Mouse (Mus musculus) liver, embryonic 12.5 days (tissue): ENCODE measurements around the gene Olfr70. TPM values are rescaled to one million over a fixed set of nuclear protein-coding genes. Genes with fewer than 3 reads are reported as not detected.

ENCODE experiments used
- ATAC-seq: fragments of 200-750 bp; cut with Nextera tagmentation; 2 replicates; pipeline ENCODE4 v1.8.0; 2017; ENCODE audit warnings: moderate number of reproducible peaks, mild to moderate bottlenecking, moderate library complexity
- H3K27ac ChIP-seq: fragments of 300-500 bp; sonication (generic); 2 replicates; pipeline ENCODE4 v1.5.1; 2016; ENCODE audit warnings: mild to moderate bottlenecking
- H3K27me3 ChIP-seq: fragments of 300-500 bp; sonication (generic); replicated peaks from 2 replicates; pipeline ENCODE4 v1.6.1; 2016; ENCODE audit warnings: mild to moderate bottlenecking, moderate library complexity
- H3K36me3 ChIP-seq: fragments of 300-500 bp; sonication (generic); 2 replicates; pipeline ENCODE4 v1.6.1; 2016; ENCODE audit warnings: mild to moderate bottlenecking, moderate library complexity
- H3K4me1 ChIP-seq: fragments of 300-500 bp; sonication (generic); 2 replicates; pipeline ENCODE4 v1.6.1; 2016
- H3K4me2 ChIP-seq: fragments of 300-500 bp; sonication (generic); 2 replicates; pipeline ENCODE4 v1.6.1; 2016; ENCODE audit warnings: mild to moderate bottlenecking, moderate library complexity
- H3K4me3 ChIP-seq: fragments of 300-500 bp; sonication (generic); 2 replicates; pipeline ENCODE4 v1.5.1; 2016; ENCODE audit warnings: mild to moderate bottlenecking, moderate library complexity
- H3K9ac ChIP-seq: fragments of 300-500 bp; sonication (generic); 2 replicates; pipeline ENCODE4 v1.6.1; 2016; ENCODE audit warnings: mild to moderate bottlenecking, moderate library complexity
- H3K9me3 ChIP-seq: fragments of 300-500 bp; sonication (generic); replicated peaks from 2 replicates; pipeline ENCODE4 v1.6.1; 2016; ENCODE audit warnings: mild to moderate bottlenecking, moderate library complexity
- WGBS: fragments of 180-500 bp; shearing (Covaris S2); methylation state at CpG from one replicate; pipeline ENCODE4 v1.1.7; 2016; ENCODE audit not compliant: insufficient replicate concordance; 5-methylcytosine and 5-hydroxymethylcytosine counted together
- polyA plus RNA-seq: library from polyadenylated mRNA; unstranded; fragments of >200 nt; fragmentation: Nextera tagmentation; extraction: Ambion mirVana; gene quantifications from 2 replicates; pipeline ENCODE4 v1.2.1, GENCODE M21; 2016

Gene Olfr70
- polyA plus RNA-seq, 1 experiment from 2014 or later, result not detected

GRCm38 (mm10) chr4:43673703-43674102 is 26.9 kb downstream of the Olfr70 start:
- Histone ChIP-seq H3K36me3 (no peaks in the 10 kb centered on the region), H3K27me3 (peaks cover 24% of the 10 kb centered on the region), H3K4me3 (no peak overlapping the region), H3K9ac (no peak overlapping the region), H3K4me2 (no peak overlapping the region), H3K9me3 (no peaks in the 10 kb centered on the region), H3K4me1 (peaks cover 9% of the 10 kb centered on the region), H3K27ac (no peak overlapping the region)
- 63% methylated on average over 8 of the region's 8 CpGs for WGBS
- no peak for ATAC-seq

DNA sequence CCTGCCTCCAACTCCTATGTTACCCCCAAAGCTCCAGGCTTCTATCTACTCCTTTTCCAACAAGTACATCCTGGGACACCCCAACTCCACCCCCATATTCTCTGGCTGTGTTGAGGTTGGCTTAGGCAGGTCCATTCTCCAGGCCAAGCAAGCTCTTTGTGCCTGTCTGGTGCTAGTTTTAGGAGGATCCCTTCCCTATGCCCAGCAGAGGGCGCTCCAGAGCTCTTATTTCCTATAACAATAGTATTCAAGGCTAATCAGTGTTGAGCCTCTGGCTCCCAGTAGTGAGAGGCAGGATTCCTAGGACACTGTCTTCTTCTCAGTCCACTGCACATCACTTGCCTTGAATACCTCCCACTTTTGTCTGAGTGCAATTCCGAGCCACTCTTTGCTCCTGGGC is 28.5 kb downstream of the Olfr70 start:
- ATAC-seq, result no peak
- 9% methylated on average over 2 of the region's 2 CpGs for WGBS
- Histone ChIP-seq H3K27me3 (peaks cover 31% of the 10 kb centered on the region), H3K9me3 (no peaks in the 10 kb centered on the region), H3K27ac (no peak overlapping the region), H3K4me1 (peaks cover 17% of the 10 kb centered on the region), H3K4me2 (no peak overlapping the region), H3K4me3 (no peak overlapping the region), H3K9ac (no peak overlapping the region), H3K36me3 (no peaks in the 10 kb centered on the region)

DNA sequence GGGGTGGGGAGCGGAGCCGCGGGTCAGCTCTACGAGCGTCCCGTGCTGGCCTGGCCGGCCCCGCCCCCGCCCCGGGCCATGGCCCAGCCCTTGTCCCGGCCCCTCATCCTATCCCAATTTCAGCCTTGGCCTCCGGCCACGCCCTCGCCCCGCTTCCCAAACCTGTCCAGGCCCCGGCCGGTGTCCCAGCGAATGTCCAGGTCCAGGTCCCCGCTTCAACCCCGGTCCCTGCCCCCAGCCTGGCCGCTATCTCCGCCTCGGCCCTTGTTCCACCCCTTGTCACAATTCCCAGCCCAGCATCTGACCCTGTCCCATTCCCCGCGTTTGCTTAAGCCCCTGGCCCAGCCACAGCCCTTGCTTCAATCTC is 31.2 kb downstream of the Olfr70 start:
- peak overlapping the region; percentile 96 for H3K4me2 ChIP-seq
- peaks cover 17% of the 10 kb centered on the region for H3K4me1 ChIP-seq
- peak overlapping the region; percentile 77 for H3K4me3 ChIP-seq
- under 1% methylated on average over 19 of the region's 25 CpGs for WGBS
- H3K9me3 ChIP-seq, result no peaks in the 10 kb centered on the region
- no peaks in the 10 kb centered on the region for H3K36me3 ChIP-seq
- H3K27me3 ChIP-seq, result peaks cover 58% of the 10 kb centered on the region
- H3K27ac ChIP-seq, result 0 out of 2 replicates have a peak overlapping the region, but pooled peaks have one; percentile 17
- H3K9ac ChIP-seq, result peak overlapping the region; percentile 87
- ATAC-seq, result peak; percentile 74; the same call in 1 of the 2 replicates

GRCm38 (mm10) chr4:43668782-43669427 is 31.7 kb downstream of the Olfr70 start, which contains the start of the genes Tmem8b and Fam221b:
Gene Tmem8b (plus strand): TSS chr4:43668971.
Gene Fam221b (minus strand): TSS chr4:43669145.
- no peaks in the 10 kb centered on the region for H3K9me3 ChIP-seq
- peaks cover 61% of the 10 kb centered on the region for H3K27me3 ChIP-seq
- H3K9ac ChIP-seq, result peak within 1 kb of the TSS; percentile 87
- peak within 1 kb of the TSS; percentile 77 for H3K4me3 ChIP-seq
- no peaks in the 10 kb centered on the region for H3K36me3 ChIP-seq
- ATAC-seq, result peak; percentile 95
- 2% methylated on average over 36 of the region's 41 CpGs for WGBS
- peaks cover 17% of the 10 kb centered on the region for H3K4me1 ChIP-seq
- H3K4me2 ChIP-seq, result peak within 1 kb of the TSS; percentile 96
- 0 out of 2 replicates have a peak within 1 kb of the TSS, but pooled peaks have one; percentile 17 for H3K27ac ChIP-seq

- no peaks in the 10 kb centered on the region for H3K9me3 ChIP-seq
- WGBS, result 12% methylated on average over 4 of the region's 4 CpGs
- peaks cover 17% of the 10 kb centered on the region for H3K4me1 ChIP-seq
- H3K4me2 ChIP-seq, result no peak overlapping the region
- H3K27me3 ChIP-seq, result peaks cover 82% of the 10 kb centered on the region
- H3K36me3 ChIP-seq, result no peaks in the 10 kb centered on the region
- ATAC-seq, result no peak
- no peak overlapping the region for H3K27ac ChIP-seq
- no peak overlapping the region for H3K9ac ChIP-seq
- H3K4me3 ChIP-seq, result no peak overlapping the region
These were observed 34.2 kb downstream of the Olfr70 start for GRCm38 (mm10) chr4:43666412-43666811.

DNA sequence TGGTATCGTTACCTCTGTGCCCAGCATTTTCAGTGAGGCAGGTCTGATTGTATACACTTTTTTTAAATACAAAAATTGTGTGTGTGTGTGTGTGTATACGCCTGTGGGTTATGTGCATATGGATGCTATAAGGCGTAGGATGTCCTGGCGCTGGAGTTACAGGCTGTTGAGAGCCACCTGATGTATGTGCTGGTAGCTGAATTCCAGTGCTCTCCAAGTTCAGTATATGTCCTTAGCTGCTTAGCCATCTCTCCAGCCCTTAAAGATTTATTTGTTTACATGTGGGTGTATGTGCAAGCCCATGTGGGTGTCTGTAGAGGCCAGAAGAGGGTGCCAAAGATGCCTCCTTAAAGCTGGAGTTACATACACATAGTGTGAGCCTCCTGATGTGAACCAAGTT is 43.5 kb downstream of the Olfr70 start:
- 59% methylated on average over 4 of the region's 4 CpGs for WGBS
- Histone ChIP-seq H3K9me3 (no peaks in the 10 kb centered on the region), H3K4me3 (peak overlapping the region; percentile 82), H3K9ac (no peak overlapping the region), H3K27ac (no peak overlapping the region), H3K4me2 (peak overlapping the region; percentile 81), H3K36me3 (no peaks in the 10 kb centered on the region), H3K27me3 (peaks cover 29% of the 10 kb centered on the region), H3K4me1 (peaks cover 37% of the 10 kb centered on the region)
- no peak for ATAC-seq

DNA sequence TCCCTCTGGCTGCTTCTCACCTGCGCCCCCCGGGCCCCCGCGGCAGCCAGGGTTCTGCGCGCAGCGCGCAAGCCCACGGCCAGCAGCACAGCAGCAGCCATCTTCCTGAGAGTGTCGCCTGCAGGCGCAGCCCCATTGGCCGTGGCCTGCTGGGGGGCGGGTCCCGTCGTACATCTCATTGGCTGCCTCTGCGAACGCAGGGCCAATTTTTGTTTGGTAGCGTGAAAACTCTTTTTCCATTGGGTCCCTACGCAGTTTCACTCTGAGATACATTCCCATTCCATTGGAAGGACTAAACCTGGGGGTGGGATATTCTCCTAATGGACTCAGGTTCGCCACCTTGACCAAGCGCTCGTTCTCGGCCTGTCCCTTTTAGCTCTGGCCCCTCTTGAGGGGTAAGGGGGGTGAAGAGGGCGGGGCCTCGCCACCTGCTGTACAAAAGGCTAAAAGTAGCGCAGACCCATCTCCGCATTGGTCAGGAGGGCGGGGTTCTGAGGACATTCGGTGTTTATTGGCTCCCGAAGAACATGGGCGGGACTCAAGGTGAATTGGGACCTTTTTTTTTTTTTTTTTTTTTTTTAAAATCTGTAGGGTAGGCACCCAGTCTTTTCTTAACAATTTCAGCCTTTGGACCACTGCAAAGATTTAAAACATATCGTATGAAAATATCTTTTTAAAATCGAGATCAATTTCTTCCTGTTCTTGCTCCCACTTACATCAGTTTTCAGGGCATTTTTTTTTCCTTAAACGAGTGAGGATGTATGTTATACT is 44.1 kb downstream of the Olfr70 start, which contains the start of gene Hint2:
Gene Hint2, minus strand, starts transcription at position 128 of the 771 bp plus-strand sequence.
- Histone ChIP-seq H3K4me2 (peak within 1 kb of the TSS; percentile 81), H3K9me3 (no peaks in the 10 kb centered on the region), H3K4me3 (peak within 1 kb of the TSS; percentile 82), H3K4me1 (peaks cover 37% of the 10 kb centered on the region), H3K27me3 (peaks cover 23% of the 10 kb centered on the region), H3K27ac (peak within 1 kb of the TSS; percentile 77), H3K36me3 (no peaks in the 10 kb centered on the region), H3K9ac (peak within 1 kb of the TSS; percentile 85)
- WGBS, result 1% methylated on average over 34 of the region's 34 CpGs
- ATAC-seq, result peak; percentile 96

GRCm38 (mm10) chr4:43655656-43656338 is 44.8 kb downstream of the Olfr70 start:
- Histone ChIP-seq H3K4me2 (peak overlapping the region; percentile 81), H3K9ac (peak overlapping the region; percentile 85)
- 8% methylated on average over 34 of the region's 34 CpGs for WGBS

DNA sequence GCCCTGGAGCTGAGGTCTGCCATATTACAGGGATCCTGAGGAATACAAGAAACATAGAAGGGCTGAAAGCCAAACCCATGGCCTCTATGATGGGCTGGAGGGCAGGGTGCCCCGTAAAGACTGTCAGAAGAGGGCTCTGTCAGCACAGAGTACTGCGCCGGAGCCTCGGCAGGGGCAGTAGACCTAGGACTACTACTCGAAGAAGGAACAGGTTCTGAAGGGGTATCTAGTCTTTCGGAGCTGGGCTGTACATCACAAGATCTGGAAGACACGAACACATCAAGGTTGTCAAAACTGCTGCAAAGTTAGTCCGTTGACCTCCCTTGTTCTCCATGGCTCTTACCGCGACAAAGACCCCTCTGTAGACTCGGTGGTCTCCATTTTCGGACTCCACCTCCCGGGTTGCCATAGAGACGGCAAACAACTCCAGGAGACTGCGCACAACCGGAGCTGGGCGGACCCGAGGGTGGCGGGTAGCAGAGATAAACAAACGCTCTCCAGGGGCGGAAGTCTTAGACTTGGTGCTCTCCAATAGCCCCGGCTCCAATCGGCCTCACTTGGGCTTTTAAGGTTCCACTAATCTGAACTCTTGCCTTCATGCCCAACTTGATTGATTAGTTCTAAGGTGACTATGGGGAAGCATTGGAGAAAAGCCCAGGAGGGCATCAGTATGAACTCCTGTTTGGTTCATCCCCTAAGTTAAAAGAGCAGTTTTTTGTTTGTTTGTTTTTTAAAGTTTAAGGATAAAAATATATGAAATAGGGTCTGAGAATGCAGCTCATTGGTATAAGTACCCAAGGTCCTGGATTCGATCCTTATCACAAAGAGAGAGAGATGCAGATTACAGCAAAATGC is 47.2 kb downstream of the Olfr70 start, which contains the start of gene Spag8:
Gene Spag8, minus strand, starts transcription at position 434 of the 855 bp plus-strand sequence.
- Histone ChIP-seq H3K27ac (peak within 1 kb of the TSS; percentile 3; the same call in 1 of the 2 replicates), H3K27me3 (no peaks in the 10 kb centered on the region), H3K4me1 (peaks cover 37% of the 10 kb centered on the region), H3K9ac (peak within 1 kb of the TSS; percentile 45; the same call in 1 of the 2 replicates), H3K9me3 (peaks cover 8% of the 10 kb centered on the region), H3K36me3 (peaks cover 9% of the 10 kb centered on the region), H3K4me3 (peak within 1 kb of the TSS; percentile 47), H3K4me2 (peak within 1 kb of the TSS; percentile 66)
- WGBS, result 12% methylated on average over 24 of the region's 24 CpGs
- ATAC-seq, result 0 out of 2 replicates have a peak, but pooled peaks have one; percentile 43

More at GRCm38 (mm10) chr4:43655656-43656338, 44.8 kb downstream of the Olfr70 start:
- H3K27me3 ChIP-seq, result peaks cover 16% of the 10 kb centered on the region
- H3K9me3 ChIP-seq, result no peaks in the 10 kb centered on the region
- H3K27ac ChIP-seq, result peak overlapping the region; percentile 75
- H3K36me3 ChIP-seq, result no peaks in the 10 kb centered on the region
- ATAC-seq, result peak; percentile 35
- peak overlapping the region; percentile 82 for H3K4me3 ChIP-seq
- peaks cover 37% of the 10 kb centered on the region for H3K4me1 ChIP-seq

GRCm38 (mm10) chr4:43652726-43653125 is 47.9 kb downstream of the Olfr70 start:
- 0 out of 2 replicates have a peak overlapping the region, but pooled peaks have one; percentile 47 for H3K4me3 ChIP-seq

DNA sequence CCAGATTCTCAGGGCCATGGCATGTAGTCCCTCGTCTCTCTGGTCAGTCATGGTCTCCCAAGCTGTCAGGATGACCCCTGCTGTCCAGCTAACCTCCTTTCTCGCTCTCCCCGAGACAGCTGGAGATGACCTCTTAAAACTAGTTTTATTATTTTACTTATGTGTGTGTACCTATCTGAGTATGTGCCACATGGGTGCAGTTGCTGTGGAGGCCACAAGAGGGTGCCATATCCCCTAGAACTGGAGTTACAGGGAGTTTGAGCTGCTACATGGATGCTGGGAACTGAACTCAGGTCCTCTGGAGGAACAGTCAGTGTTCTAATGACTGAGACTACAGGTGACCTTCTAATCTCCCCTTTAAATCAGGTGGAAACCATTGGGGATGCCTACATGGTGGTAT is 50.8 kb downstream of the Olfr70 start:
- Histone ChIP-seq H3K9me3 (peaks cover 8% of the 10 kb centered on the region), H3K4me1 (peaks cover 19% of the 10 kb centered on the region)

More at GRCm38 (mm10) chr4:43652726-43653125, 47.9 kb downstream of the Olfr70 start:
- no peak for ATAC-seq
- Histone ChIP-seq H3K9ac (peak overlapping the region; percentile 45; the same call in 1 of the 2 replicates), H3K9me3 (peaks cover 8% of the 10 kb centered on the region), H3K4me1 (peaks cover 37% of the 10 kb centered on the region), H3K27ac (no peak overlapping the region; the same call in 1 of the 2 replicates), H3K36me3 (peaks cover 9% of the 10 kb centered on the region), H3K27me3 (no peaks in the 10 kb centered on the region; the same call in 1 of the 2 replicates), H3K4me2 (peak overlapping the region; percentile 66)
- WGBS, result 71% methylated on average over 4 of the region's 4 CpGs

More for the DNA sequence above, 50.8 kb downstream of the Olfr70 start:
- WGBS, result 84% methylated on average over 3 of the region's 3 CpGs
- H3K27me3 ChIP-seq, result no peaks in the 10 kb centered on the region; the same call in 1 of the 2 replicates
- no peak overlapping the region for H3K4me2 ChIP-seq
- ATAC-seq, result no peak
- no peak overlapping the region for H3K27ac ChIP-seq
- no peak overlapping the region for H3K9ac ChIP-seq
- H3K4me3 ChIP-seq, result no peak overlapping the region
- peaks cover 9% of the 10 kb centered on the region for H3K36me3 ChIP-seq
